Mouse (Mus musculus) forebrain, embryonic 16.5 days (tissue): ENCODE data around the gene I0C0044D17Rik. TPM values are rescaled to one million over a fixed set of nuclear protein-coding genes. Genes with fewer than 3 reads are reported as not detected.

Experiments
- ATAC-seq: fragments of 200-750 bp; cut with Nextera tagmentation; 2 replicates; pipeline ENCODE4 v1.8.0; 2017; ENCODE audit warnings: mild to moderate bottlenecking, moderate library complexity
- H3K27ac ChIP-seq: fragments of 300-500 bp; sonication (generic); 2 replicates; pipeline ENCODE4 v1.5.1; 2014; ENCODE audit warnings: low read length, control low read depth
- H3K27me3 ChIP-seq: fragments of 300-500 bp; sonication (generic); replicated peaks from 2 replicates; pipeline ENCODE4 v1.6.1; 2014; ENCODE audit warnings: low read length; ENCODE audit not compliant: control insufficient read depth, insufficient read depth
- H3K36me3 ChIP-seq: fragments of 300-500 bp; sonication (generic); 2 replicates; pipeline ENCODE4 v1.6.1; 2014; ENCODE audit not compliant: control insufficient read depth, insufficient read depth
- H3K4me1 ChIP-seq: fragments of 300-500 bp; sonication (generic); replicated peaks from 2 replicates; pipeline ENCODE4 v1.6.1; 2014; ENCODE audit warnings: low read length; ENCODE audit not compliant: control insufficient read depth, insufficient read depth
- H3K4me2 ChIP-seq: fragments of 300-500 bp; sonication (generic); 2 replicates; pipeline ENCODE4 v1.6.1; 2014; ENCODE audit warnings: mild to moderate bottlenecking, low read length, control low read depth
- H3K4me3 ChIP-seq: fragments of 300-500 bp; sonication (generic); replicated peaks from 2 replicates; pipeline ENCODE4 v1.5.1; 2014; ENCODE audit warnings: mild to moderate bottlenecking, low read length, control low read depth
- H3K9ac ChIP-seq: fragments of 300-500 bp; sonication (generic); replicated peaks from 2 replicates; pipeline ENCODE4 v1.6.1; 2014; ENCODE audit warnings: low read depth, low read length, control low read depth
- H3K9me3 ChIP-seq: fragments of 300-500 bp; sonication (generic); 2 replicates; pipeline ENCODE4 v1.6.1; 2016; ENCODE audit warnings: low read length; ENCODE audit not compliant: control insufficient read depth
- WGBS: fragments of 180-500 bp; shearing (Covaris S2); extraction: QIAGEN DNeasy Blood & Tissue Kit; methylation state at CpG from one replicate; pipeline ENCODE4 v1.1.7; 2014; 5-methylcytosine and 5-hydroxymethylcytosine counted together
- polyA plus RNA-seq: library from polyadenylated mRNA; unstranded; fragments of >200 nt; fragmentation: Nextera tagmentation; extraction: Ambion mirVana; gene quantifications from 2 replicates; pipeline ENCODE4 v1.2.1, GENCODE M21; 2015

The I0C0044D17Rik gene
- polyA plus RNA-seq, 1 experiment from 2014 or later = not detected

DNA sequence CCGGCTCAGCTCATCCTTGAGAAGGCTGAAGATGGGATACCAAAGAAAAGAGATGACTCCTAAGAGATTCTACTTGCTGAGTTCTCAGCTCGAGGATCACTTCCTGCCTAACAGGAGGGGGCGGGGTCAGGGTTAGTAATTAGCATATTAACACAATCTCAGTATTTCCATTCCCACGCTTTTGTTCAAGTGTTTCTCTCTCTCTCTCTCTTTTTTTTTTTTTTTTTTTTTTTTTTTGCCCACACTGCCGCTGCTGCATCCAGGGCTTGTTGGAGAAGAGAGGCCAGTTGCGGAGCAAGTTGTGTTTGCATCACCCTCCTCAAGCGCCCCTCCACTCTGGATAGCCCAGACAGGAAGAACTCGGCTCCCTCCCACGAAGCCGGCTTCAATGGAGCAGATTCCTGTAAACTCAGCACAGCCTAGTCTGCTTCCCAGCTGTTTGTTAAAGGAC is 33.8 kb downstream of the I0C0044D17Rik start:
- Histone ChIP-seq H3K27me3 (no peaks in the 10 kb centered on the region), H3K4me3 (peak overlapping the region; percentile 39), H3K9me3 (no peaks in the 10 kb centered on the region), H3K27ac (no peak overlapping the region), H3K4me2 (peak overlapping the region; percentile 64), H3K4me1 (peaks cover 16% of the 10 kb centered on the region), H3K36me3 (no peaks in the 10 kb centered on the region), H3K9ac (peak overlapping the region; percentile 44)
- WGBS = 3% methylated on average over 10 of the region's 10 CpGs
- ATAC-seq = peak; percentile 74

DNA sequence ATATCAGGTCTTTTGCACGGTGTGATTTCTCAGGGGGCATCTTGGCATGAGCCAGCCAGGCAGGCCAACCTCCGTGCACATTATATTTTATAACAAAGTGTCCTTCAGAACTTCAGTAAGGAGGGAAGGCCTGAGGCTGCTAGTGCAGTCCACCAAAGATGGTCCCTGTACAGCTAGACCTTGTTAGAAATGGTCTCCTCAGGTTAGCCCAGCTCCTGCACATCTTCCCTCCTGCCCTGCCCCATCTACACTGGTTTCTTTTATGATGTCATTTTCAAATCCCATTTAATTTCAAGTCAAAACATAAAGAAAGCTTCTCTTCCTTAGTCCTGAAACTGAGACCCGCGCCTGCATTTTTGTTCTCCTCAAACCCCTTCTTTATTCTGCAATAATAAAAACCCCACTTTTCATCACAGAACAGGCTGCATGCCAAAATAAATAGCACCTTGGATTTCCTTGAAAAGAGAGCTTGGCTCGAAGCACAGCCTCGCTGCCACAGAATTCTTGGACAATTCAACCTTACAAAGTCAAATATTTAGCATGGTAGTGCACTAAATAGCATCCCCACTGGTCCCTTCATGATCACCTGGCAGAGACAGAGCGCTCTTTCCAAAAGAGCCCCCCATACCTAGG is 34.4 kb downstream of the I0C0044D17Rik start:
- Histone ChIP-seq H3K27ac (no peak overlapping the region), H3K27me3 (no peaks in the 10 kb centered on the region), H3K4me3 (peak overlapping the region; percentile 39), H3K4me2 (peak overlapping the region; percentile 64), H3K9ac (no peak overlapping the region), H3K9me3 (no peaks in the 10 kb centered on the region), H3K36me3 (no peaks in the 10 kb centered on the region), H3K4me1 (peaks cover 16% of the 10 kb centered on the region)
- 38% methylated on average over 7 of the region's 7 CpGs for whole genome bisulfite sequencing
- peak; percentile 24; the same call in 1 of the 2 replicates for ATAC-seq

DNA sequence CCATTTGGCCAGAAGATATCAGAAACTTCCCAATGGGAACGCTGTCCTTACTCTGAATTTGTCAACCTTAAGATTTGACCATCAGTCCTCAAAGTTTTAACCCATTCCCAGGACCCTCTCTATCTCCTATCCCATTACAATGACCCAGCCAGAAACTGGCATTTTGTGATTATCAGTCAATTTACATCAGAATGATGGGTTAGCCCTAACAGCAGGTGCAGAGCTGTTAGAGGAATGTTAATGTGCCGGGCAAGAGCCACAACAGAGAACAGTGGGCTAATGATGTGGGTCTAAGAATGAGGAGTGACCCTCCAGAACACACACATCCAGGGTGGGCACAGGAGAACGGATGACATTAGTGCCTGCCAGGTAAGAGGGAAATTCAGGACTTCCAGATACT is 37.4 kb downstream of the I0C0044D17Rik start:
- no peak for ATAC-seq
- 23% methylated on average over 3 of the region's 3 CpGs for WGBS
- no peak overlapping the region for H3K27ac ChIP-seq

DNA sequence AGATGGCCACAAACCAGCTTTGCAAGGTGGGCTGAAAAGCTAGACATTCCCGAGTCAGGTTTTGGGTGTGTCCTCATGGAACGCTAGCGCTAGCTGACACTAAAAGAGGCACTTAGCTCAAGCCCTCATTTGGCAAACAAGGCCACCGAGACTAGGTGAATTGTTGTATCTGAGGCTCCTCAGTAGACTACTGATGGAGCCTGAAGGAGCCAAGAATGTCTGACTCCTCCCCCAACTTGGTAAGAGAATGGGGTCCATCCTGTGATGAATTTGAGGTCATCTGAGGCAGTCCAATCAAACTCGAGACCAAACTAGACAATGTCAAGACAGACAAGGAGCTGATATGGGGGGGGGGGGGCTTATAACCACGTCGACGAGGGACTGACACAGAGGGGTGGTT is 37.8 kb downstream of the I0C0044D17Rik start:
- Histone ChIP-seq H3K4me2 (no peak overlapping the region), H3K4me3 (no peak overlapping the region), H3K36me3 (no peaks in the 10 kb centered on the region), H3K4me1 (peaks cover 16% of the 10 kb centered on the region), H3K27ac (no peak overlapping the region), H3K27me3 (no peaks in the 10 kb centered on the region), H3K9ac (no peak overlapping the region), H3K9me3 (no peaks in the 10 kb centered on the region)
- no peak for ATAC-seq
- WGBS = 36% methylated on average over 8 of the region's 8 CpGs

More for the DNA sequence above, 37.4 kb downstream of the I0C0044D17Rik start:
- H3K4me1 ChIP-seq = peaks cover 16% of the 10 kb centered on the region
- H3K9me3 ChIP-seq = no peaks in the 10 kb centered on the region
- no peaks in the 10 kb centered on the region for H3K36me3 ChIP-seq
- no peak overlapping the region for H3K9ac ChIP-seq
- no peaks in the 10 kb centered on the region for H3K27me3 ChIP-seq
- no peak overlapping the region for H3K4me2 ChIP-seq
- no peak overlapping the region for H3K4me3 ChIP-seq

DNA sequence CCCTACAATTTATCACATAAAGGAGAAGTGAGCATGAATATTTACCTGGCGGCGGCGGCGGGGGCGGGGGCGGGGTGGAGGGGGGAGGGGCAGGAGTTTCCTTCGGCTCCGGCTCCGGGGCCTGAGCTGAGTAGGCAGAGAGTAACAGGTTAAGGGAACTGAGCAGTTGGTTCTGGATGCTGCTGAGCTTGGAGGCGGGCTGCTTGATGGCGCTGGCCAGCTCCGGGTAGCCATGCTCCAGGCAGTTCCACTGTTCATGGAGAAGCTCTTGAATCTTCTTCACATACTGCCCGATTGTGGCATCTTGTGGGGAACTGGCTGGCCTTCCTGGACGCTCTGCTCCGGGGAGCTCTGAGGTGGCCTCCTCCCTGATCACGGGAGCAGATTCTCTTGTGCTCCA is 45.4 kb downstream of the I0C0044D17Rik start:
- ATAC-seq = no peak
- WGBS = 12% methylated on average over 16 of the region's 16 CpGs
- no peak overlapping the region for H3K9ac ChIP-seq

DNA sequence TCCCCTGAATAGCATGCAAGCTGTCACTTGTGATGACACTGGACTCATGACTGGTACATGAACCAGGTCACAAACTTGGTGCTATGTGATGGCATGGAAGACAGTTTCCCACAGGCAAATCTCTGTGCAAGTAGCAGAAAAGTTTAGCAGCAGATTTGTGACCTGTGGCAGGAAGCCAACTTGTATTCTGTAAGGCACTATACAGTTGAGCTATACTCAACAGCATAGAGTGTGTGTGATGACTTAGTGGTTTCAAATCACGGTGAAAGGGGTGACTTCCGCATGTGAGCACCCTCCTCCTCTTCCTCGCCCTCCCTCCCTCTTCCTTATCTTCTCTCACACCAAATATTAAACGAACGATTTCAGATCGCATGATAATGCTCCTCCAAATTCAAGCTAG is 46.2 kb downstream of the I0C0044D17Rik start:
- Histone ChIP-seq H3K4me2 (no peak overlapping the region), H3K9ac (no peak overlapping the region), H3K9me3 (no peaks in the 10 kb centered on the region), H3K27me3 (no peaks in the 10 kb centered on the region), H3K4me1 (no peaks in the 10 kb centered on the region; the same call in 1 of the 2 replicates), H3K27ac (no peak overlapping the region), H3K36me3 (no peaks in the 10 kb centered on the region), H3K4me3 (no peak overlapping the region)
- 90% methylated on average over 6 of the region's 6 CpGs for WGBS
- ATAC-seq = no peak

More for the DNA sequence above, 45.4 kb downstream of the I0C0044D17Rik start:
- 0 out of 2 replicates have a peak overlapping the region, but pooled peaks have one; percentile 13 for H3K4me2 ChIP-seq
- H3K36me3 ChIP-seq = no peaks in the 10 kb centered on the region
- no peaks in the 10 kb centered on the region for H3K9me3 ChIP-seq
- no peaks in the 10 kb centered on the region; the same call in 1 of the 2 replicates for H3K4me1 ChIP-seq
- no peaks in the 10 kb centered on the region for H3K27me3 ChIP-seq
- no peak overlapping the region for H3K27ac ChIP-seq
- H3K4me3 ChIP-seq = no peak overlapping the region

DNA sequence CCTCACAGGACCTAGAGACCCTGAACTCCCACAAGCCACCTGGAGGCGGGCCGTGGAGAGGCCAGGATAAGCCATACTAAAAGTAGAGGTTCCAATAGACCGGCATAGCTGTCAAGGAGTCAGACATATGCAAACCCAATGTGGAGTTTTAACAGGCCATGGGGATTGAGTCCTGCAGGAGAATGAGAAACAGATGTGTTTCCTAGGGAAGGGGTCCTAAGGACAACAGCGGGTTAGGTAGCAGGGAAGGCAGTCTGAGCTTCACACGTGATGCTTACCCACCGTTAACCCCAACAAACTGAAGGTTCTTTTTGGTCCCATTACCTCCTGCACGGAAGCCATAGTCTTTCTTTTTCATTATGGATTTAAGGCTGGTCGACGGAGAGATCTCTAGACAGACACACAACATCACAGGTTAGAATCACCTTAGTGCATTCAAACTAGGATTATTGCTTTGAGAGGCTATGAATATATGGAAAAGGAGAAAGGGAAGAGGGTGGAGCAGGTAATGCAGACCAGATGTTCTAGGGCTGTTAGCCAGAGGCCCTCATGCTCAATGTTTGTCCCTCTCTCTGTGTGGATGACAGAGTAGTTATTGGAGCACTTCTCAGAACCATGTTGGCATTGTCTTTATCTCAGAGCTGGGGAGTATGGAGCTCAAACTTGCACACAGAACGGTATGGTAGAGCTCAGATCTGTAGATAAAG is 46.8 kb downstream of the I0C0044D17Rik start:
- no peaks in the 10 kb centered on the region for H3K9me3 ChIP-seq
- no peak overlapping the region for H3K9ac ChIP-seq
- H3K27ac ChIP-seq = no peak overlapping the region
- no peaks in the 10 kb centered on the region for H3K27me3 ChIP-seq
- ATAC-seq = no peak
- WGBS = 92% methylated on average over 10 of the region's 10 CpGs
- H3K4me3 ChIP-seq = no peak overlapping the region
- no peaks in the 10 kb centered on the region; the same call in 1 of the 2 replicates for H3K4me1 ChIP-seq
- no peak overlapping the region for H3K4me2 ChIP-seq
- H3K36me3 ChIP-seq = no peaks in the 10 kb centered on the region

DNA sequence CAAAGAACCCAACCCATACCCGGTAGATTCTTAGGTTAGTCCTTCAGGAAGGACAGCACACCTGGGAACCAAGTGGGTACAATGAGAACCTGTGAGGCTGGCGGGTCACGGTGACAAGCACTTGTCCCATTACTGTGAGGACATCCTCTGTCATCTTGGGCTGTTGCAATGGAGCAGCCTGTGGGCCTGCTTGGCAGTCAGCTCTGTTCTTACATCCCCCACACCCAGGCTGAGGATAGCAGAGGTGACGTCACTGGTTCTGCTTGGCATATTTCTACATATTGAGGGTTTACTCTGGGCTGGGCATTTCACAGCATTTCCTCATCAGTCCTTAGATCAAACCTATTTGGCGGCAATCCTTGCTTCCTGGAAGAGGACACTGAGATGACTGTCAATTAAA is 49.9 kb downstream of the I0C0044D17Rik start:
- no peak overlapping the region for H3K9ac ChIP-seq
- no peak overlapping the region for H3K4me2 ChIP-seq
- no peak overlapping the region for H3K4me3 ChIP-seq
- no peaks in the 10 kb centered on the region; the same call in 1 of the 2 replicates for H3K4me1 ChIP-seq
- no peak overlapping the region for H3K27ac ChIP-seq
- H3K27me3 ChIP-seq = no peaks in the 10 kb centered on the region
- ATAC-seq = no peak
- WGBS = 96% methylated on average over 5 of the region's 5 CpGs
- H3K9me3 ChIP-seq = no peaks in the 10 kb centered on the region
- no peaks in the 10 kb centered on the region for H3K36me3 ChIP-seq
